Mouse (Mus musculus) heart, postnatal 4 days (tissue): ENCODE data around the gene Spred2. TPM values are rescaled to one million over a fixed set of nuclear protein-coding genes. Genes with fewer than 3 reads are reported as not detected.

Experiments
- DNase-seq: peaks from one replicate; pipeline ENCODE4 v3.0.0; 2021
- total RNA-seq, 2 experiments: library from RNA; stranded (reverse); gene quantifications; 2 replicates each; pipeline ENCODE4 v1.2.3; 2021

Gene Spred2
- total RNA-seq = 10 to 100 TPM; 27.9 to 28.2 TPM

DNA sequence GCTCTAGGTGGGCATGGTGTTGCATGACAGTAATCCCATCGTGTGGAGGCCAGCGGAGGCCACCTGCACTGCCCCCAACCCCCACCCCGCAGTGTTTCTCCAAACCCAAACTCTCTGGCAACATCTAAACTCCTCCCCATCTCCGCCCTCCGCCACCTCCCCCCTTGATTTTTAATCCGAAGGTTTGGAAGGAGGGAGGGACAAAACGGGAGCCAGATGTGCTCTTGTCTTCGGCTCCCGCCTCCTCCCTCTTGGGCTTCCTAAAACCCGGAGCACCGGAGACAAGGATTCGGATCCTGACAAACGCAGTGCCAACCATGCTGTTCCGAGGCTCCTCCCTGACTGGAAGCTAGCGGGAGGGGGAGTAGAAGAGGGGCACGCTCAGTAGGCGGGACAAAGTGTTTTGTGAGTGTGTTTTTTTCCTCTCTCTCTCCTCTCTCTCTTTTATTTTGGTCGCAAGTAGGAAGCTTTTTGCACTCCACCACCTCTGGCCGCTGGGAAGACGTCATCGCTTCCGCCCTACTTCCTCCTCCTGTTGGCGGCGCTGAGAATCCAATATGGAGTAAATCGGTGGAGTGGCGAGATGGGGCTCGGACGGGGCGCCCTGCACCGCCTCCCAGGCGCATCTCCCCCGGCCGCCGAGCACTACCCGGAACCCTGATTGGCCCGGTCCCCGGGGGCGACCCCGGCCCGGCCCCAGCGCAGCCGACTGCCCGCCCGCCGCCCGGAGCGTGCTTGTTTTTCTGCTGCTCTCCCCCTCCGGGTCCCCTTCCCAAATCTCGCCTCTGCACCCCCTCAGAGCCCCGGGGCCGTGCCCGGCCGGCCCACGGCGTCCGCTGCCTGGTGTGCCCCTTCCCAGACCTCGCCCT is at the start of gene Spred2:
Spred2 (plus strand) TSS at position 488 of the 869 bp plus-strand sequence.
- DNase-seq = peak; percentile 89

DNA sequence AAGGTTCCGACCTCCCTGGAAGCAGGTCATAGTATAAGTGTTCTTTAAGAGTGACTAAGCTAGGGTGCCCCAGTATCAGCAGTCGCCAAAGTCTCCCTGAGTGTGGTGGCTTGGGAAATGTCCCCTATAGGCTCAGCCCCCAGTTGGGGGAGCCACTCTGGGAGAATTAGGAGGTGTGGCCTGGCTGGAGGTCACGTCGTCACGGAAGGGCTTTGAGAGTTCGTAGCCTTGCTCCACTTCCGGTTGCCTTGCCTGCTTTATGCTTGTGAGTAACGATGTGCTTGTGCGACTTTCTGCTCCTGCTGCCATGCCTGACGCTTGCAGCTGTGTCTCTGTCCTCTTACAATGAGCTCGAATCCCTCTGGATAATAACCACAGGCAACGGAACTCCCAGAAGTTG is 48.6 kb upstream of the Spred2 start:
- DNase-seq = no peak

DNA sequence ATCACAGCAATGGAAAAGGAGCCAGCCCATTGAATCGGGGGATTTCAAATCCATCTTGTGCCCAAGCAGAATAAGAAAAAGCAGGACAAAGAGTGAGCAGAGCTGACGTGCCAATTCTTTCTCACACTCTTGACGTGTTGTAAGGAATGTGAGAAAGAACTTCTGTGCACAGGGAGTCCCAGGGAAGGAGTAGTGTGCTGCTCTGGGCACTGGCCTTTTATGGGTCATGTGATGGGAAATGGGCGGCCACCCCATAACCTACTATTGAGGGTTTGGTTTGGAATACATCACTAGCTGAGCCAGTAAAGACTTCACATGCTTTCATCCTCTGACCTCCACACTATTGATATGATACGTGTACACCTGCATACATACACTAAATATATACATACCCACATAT is 48.2 kb upstream of the Spred2 start:
- DNase-seq = no peak

DNA sequence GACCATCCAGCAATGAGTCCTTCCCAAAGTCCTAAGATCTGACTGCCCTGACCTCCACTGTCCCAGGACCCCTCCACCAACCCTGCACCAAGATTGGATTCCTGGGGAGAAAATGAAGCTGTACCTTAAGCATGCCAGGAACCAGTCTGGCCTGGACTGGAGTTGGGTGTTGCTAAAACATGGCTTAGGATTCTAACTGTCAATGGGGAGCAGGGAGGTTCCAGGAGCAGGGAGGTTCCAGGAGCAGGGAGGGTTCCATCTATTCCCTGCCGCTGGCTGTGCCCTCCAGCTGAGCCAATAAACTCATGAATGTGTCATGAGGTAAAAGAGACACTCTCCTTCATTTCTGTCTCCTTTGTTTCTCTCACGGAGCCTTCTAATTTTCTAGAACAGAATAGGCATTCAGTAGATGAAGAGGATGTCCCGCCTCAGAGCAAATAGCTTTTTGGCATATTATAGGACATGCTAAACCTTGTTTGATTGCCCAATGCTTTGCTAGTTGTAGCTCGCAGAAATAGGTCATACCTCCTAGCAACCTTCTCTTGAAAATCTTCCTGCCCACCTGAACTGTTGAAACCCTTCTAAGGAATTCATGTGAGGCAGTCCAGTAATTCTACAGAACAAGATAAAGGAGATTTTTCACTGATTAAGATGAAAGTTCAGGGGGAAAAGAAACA is 46.8 kb upstream of the Spred2 start:
- no peak for DNase-seq

DNA sequence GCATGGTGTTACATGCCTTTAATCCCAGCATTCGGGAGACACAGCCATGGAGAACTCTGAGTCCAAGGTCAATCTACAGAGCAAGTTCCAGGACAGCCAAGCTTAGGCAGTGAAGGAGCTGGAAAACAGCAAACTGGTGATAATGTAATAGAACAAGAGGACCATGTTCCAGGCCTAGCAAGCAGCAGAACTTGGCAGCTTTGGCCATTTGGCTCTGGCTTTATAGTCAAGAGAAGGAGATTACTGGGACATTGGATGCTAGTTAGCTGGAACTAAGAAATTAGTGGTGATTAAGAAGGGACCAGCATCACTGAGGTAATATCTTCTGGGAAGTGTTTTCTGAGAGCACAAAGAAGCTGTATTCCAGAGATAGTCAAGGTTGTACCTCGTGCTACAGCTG is 42.8 kb upstream of the Spred2 start:
- no peak for DNase-seq

DNA sequence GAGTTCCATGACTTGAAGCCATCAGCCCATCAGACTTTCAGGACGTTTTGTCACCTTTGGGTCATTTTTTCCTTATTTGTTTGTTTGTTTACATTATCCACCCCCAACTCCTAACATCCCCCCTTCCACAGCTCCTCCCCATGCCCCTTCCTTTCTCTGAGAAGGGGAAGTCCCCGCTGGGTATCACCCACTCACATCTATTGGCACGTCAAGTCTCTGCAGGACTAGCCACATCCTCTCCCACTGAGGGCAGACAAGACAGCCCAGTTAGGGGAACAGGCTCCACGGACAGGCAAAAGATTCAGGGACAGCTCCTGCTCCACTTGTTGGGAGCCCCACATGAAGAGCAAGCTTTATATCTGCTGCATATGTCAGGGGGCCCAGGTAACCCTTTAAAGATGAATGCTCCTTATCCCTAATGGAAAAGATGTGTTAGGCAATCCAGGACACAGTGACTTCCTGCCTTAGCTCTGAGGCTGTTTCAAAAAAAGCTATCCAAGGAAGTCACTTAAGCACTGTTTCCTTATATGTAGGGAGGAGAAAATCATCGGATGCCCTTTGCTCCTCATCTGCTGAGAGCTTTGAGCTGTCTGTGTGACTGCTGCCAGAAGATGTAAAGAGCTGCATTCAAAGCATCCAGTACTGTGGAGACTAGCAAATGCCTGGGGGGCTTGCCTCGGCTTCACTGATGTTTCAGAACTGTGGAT is 33.3 kb upstream of the Spred2 start:
- no peak for DNase-seq

DNA sequence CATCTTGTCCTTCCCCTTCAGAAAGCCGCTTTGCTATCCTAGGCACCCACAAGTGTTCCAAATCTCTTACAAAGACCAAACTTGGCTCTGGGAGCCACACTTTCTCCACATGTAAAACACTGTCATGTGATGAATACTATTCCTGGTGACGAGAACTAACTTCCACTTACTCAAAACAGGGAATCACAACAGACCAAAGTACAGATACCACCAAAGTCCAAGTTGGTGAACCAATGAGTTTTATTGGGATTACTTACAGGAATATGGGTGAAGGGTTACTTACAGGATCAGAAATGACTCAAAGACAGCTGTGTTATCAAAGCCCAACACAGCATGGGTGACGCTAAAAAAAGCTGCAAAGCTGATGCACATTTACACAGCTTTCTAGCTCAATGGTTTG is 30.9 kb upstream of the Spred2 start:
- DNase-seq = no peak

DNA sequence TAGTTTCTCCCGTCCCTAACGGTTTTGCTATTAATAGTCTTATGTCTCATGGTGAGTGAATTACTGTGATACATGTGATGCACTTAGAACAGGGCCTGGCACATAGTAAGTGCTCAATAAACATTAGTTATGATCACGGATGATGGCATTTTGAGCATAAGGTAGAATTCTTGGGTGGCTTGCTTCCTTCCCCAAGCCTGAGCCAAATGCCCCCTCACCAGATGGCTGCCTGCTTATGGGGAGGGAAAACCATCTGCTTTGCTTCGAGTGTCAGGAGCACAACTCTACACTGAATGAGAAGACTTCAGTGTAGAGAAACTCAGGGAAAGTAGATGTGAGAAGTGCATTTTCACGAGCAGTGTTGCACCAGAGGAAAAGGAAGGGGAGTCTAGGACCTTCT is 24.6 kb upstream of the Spred2 start:
- no peak for DNase-seq

DNA sequence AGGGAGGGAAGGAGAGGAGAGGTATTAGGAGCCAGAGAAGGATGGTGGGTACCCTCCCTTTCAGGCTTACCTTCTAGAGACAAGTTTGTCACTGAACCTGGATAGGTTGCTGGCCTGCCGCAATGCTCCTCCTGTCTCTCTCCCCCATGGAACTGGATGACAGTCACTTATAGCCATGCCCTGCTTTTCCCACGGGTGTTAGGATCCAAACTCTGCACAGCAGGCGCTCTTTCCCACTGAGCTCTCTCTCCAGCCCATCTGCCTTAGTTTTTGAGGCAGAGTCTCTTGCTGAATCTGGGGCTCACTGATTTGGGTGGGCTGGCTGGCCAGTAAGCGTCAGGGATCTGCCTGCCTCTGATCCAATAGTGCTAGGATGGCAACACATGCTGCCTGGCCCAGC is 23.5 kb upstream of the Spred2 start:
- no peak for DNase-seq

DNA sequence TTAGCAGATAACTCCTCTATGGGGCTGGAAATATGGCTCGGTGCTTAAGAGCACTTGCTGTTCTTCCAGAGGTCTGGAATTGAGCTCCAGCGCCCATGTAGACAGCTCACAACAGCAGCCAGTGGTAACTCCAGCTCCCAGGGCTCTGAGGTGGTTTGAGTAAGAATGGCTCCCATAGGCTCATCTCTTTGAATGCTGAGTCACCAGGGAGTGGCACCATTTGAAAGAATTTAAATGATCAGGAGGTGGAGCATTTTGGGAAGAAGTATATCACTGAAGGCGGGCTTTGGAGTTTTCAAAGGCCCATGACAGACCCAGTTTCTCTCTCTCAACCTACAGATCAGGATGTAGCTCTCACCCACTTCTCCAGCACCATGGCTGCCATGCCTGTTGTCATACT is 13.0 kb upstream of the Spred2 start:
- no peak for DNase-seq

DNA sequence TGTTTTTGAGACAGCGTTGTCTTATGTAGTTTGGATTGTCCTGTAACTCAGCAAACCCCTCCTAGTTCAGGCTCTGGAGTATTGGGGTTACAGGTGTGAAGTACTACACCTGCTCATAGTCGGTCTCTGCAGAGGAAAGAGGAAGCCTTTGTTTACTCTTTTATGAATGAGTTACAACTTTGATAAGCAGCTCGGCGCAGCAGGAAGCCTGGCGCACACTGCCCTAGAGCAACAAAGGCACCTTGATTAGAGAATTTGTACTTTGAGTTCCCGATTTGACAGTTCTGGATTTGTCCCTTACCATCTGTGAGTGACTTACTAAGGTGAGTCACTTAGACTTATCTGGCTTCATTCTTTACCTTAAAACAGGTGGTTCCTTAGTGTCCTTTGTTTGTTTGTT is 12.0 kb upstream of the Spred2 start:
- DNase-seq = no peak

DNA sequence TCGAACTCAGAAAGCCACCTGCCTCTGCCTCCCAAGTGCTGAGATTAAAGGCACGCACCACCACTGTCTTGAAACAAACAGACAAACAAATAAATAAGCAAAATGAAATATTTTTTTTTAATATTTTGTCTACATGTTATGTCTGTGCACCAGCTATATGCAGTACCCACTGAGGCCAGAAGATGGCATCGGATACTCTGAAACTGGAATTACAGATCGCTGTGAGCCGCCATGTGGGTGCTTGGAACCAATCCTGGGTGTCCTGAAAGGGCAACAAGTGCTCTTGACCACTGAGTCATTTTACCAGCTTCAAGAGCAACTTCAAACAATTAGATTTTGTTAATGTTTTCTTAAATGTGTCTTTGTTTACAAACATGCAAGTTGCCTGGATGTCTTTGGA is 11.5 kb upstream of the Spred2 start:
- DNase-seq = no peak

DNA sequence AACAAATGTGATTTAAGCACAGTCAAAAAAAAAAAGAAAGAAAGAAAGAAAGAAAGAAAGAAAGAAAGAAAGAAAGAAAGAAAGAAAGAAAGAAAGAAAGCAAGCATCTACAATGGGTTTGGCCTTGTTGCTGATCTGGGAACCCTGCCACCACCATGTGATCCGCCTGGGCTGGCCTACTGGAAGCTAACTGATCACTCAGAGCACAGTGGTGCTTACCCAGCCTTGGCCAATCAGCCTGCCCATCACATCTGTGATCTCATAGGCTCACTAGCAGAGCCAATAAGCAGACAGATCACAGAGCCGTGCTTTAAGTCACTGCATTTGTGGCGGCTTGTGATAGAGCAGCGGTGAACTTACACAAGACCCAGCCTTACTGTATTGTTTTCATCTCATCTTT is 10.4 kb upstream of the Spred2 start:
- no peak for DNase-seq

DNA sequence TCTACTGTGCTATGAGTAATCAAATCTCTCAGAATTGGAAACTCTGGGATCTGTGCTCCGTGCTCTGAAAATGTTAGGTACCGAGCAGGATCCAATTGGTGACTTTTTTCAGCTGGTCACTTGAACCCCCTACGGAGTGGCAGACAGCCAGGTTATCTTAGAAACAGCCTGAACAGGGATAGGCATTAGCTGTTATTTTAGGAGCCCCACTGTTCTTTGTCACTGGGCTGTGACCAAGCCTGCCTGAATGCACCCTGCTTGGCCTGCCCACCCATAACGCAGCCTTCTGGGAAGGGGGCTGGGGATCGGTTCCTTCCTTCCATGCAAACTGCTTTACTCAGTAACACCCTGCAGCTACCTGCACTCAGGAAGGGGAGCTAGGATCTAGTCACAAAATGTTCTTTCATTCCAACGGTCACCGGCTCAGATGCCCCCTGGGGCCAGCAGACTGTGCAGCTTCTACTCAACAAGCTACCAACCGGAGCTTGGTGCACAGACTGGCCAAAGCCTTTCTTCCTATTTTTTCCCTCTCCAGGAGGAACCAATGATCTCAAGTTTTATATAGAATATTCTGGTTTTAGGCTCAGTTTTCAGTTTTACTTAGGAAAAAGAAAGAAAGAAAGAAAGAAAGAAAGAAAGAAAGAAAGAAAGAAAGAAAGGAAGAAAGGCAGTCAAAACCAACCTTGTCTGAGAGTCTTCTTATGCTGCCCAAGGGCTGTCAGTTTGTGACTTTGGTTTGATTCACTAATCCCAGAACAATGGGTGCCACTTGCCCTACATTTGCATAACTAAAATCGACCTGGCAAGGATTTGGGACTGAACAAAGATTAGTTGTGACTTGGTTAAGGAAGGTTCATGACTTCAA is 6.6 kb upstream of the Spred2 start:
- no peak for DNase-seq

DNA sequence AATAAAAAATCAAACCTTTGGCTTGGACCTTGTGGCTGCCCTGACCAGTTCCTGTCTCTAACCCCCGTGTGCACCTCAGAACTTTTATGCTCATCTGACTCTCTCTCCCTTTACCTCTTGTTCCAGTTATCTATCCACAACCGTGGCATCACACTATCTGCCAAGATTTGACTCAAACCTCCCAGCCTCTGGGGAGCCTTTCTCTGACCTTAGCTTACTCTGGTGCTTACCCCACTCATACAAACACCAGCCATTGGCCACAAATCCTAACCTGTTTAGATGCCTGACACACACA is 6.0 kb upstream of the Spred2 start:
- DNase-seq = no peak

DNA sequence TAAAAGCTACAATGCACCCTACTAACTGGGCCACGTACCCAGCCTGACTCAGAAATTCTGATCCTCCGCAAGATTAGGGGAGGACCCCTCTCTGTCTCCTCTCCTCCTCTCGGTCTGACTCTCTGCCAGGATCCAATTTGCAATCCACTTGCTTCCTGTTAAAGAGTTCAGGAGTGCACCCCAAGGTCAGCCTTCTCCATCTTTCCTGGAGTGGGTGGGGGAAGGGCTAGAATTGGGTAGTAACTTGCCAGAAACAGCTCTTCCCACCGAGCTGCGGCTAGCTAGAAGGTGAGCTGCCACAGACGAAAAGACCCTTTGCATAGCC is 4.8 kb upstream of the Spred2 start:
- peak; percentile 15 for DNase-seq

DNA sequence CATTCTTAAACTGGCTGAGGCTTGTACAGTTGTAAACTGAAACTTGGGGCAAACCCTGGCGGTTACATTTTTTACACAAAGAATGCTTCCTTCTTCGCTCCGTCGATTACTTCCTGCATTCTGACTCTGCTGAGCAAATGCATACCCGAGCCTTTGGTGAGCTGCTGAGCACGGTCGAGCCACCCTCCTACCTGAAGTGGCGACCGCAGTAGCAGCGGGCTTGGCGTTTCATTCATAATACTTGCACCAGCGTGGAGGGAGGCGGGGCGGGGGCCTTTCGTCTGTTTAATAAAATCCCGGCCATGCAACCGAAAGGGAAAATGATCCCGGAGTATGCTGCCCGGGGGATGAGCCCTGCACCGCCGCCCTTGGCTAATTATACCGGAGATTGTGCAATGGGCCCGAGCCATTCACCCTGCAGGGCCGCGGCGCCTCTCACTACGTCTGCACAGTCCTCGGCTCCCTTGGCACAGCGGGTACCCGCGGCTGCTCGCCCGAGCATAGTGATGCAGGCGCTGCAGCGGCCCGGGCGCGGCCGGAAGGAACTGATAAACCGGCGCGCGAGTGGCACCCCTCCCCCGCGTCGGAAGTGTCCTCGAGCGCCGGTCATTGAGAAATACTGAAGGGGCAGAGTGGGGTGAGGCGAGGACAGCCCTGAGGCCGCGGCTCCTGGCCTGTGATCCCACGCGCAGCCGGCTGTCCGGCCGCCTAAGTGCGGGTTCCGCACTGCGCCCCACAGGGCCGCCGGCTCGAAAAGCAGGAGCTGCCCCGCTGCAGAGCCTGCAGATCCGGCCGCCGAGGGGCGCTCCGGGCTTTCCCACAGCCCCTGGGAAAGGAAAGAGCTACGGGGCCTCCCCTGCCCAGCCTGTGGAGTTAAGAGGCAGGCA is 4.1 kb upstream of the Spred2 start:
- DNase-seq = peak; percentile 91

DNA sequence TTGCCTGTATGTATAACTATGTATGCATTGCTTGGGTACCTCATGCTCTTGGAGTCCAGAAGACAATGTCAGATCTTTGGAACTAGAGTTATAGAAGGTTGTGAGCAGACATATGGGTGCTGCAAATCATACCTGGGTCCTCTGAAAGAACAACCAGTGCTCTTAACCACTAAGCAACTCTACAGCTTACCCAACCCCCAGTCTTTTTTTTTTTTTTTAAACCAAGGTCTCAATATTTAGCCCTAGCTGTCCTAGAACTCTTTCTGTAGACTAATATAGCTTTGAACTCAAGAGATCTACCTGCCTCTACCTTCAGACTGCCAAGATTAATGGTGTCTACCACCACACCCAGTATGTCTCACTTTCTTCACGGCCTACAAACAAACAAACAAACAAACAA is 2.5 kb upstream of the Spred2 start:
- DNase-seq = no peak

DNA sequence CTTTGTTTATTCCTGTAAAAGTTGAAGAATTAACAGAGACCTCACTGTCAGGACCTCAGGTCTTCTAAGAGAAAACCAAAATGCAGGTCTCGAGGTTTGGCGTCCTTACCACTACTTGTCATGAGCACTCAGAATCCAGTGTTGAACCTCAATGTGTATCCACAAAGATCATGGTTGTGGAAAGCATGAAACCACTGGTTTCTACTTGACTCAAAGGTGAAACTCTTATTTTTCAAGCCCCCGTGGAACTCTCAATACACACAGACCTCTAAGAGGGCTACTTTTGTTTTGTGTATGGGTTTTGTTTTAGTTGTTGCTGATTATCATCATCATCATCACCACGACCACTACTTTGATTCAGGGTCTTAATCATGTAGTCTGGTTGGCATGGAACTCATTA is 2.0 kb upstream of the Spred2 start:
- no peak for DNase-seq

DNA sequence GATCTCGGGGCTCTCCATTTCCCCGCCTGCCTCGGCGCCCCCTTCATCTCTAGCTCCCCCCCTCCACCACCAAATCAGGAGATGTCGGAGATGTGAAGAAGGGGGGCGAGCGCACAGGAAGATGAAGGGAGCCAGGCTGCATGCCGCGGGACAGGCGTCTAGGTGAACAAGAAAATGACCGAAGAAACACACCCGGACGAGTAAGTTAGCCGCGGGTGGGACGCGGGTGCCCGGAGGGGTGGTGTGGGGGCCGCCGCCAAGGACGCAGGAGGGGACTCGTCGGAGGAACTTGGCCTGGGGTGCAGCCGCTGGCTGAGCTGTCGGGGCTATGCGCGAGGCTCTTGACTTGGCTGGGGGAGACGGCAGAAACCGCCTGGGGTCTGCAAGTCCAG is 578 bp downstream of the Spred2 start:
- no peak for DNase-seq

DNA sequence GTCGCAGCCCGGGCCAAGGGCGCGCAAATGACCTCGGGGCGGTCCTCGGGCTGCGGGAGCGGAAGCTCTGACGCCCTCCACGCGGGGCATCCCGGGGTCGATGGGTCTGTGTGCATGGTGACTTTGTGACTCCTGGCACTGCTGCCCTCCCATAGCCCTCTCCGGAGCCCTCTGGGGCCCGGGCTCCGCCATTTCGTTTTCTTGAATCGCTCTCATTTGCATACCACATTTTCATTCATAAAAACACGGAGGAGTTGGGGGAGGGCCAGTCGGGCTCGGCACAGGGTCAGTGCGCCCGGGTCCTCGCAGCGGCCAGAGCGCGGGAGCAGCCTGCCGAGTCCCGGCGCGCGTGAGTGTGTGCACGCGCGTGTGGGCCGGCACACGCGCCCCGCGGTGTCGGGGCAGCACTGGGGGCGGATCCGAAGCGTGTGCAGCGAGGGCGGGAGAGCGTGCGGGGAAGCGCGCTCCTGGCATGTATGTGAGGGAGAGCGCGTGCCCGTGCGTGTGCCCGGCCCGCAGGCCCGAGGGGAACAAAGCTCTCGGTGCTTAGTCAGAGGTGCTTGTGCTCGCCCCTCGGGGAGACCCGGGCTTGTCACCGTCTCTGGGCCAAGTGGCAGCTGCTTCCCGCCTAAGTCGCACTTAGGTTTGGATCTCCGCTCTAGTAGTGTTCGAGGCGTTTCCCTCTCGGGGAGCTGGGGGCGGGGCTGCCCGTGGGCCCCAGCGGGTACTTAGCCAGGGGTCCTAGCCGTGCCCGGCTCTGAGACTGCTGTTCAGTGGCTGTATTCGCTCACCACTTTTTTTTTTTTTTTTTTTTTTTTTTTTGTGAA is 1.2 kb downstream of the Spred2 start:
- DNase-seq = peak; percentile 76
